8 mouse cellular contexts compared by ENCODE assay signal in the genomic region with DNA sequence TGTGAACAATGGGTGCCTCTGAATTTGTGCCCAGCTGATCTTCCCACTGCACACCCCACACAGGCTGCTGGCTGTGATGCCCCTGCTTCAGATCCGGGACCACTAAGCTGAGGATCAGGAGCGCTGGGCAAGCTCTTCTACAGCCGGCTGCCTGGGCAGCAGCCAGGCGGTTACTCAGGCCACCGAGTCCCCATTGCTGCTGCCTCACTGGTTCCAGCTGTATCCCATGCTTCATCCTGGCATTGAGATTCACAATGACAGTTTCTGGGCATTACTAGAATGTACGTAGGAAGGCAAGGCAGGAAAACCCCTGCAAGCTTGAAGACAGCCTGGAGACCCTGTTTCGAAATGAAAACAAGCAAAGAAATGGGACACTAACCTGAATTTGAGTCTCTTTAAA.
DNase-seq lines count a peak whose midpoint lies in the region; ATAC-seq and TF ChIP-seq lines count a peak whose summit lies in the region.

No protein-coding gene starts in this region.

- WGBS in midbrain, postnatal 0 days: 30% methylated on average over 7 of the region's 7 CpGs

- DNase-seq in embryo, embryonic 11 days: peak; percentile 44
- DNase-seq in embryo, embryonic 9.5 days (ENCODE audit: extremely low spot score): no peak
- peak; percentile 7 to 9 for DNase-seq in frontal cortex, postnatal 25 days (ENCODE audit: low spot score in 2 of 2)
- DNase-seq in left cerebral cortex, postnatal 4 days: peak; percentile 88
- DNase-seq in midbrain, postnatal 0 days (ENCODE audit: low spot score): peak; percentile 93
- no peak for DNase-seq in adrenal gland, postnatal 36 days
- no peak for DNase-seq in spleen, postnatal 4 days (ENCODE audit: low spot score in 2 of 2)

- no peaks in the 10 kb centered on the region for H3K36me3 ChIP-seq in E14TG2a.4 (ENCODE audit: insufficient read depth, low read length)
- no peaks in the 10 kb centered on the region for H3K36me3 ChIP-seq in midbrain, postnatal 0 days (ENCODE audit: insufficient read depth, low read length)

- 0 out of 2 replicates have a peak overlapping the region, but pooled peaks have one; percentile 67 for H3K4me3 ChIP-seq in E14TG2a.4 (replicated peaks; ENCODE audit: low read length)
- 0 out of 2 replicates have a peak overlapping the region, but pooled peaks have one; percentile 8 for H3K4me3 ChIP-seq in midbrain, postnatal 0 days (ENCODE audit: low read depth, low read length)

- TF ChIP-seq CTCF in E14TG2a.4 (conservative IDR thresholded peaks at IDR 0.05; ENCODE audit: low read length): no peak
- TF ChIP-seq CTCF in midbrain, postnatal 0 days (IDR thresholded peaks at IDR 0.05): no peak

- peak; percentile 68 for ATAC-seq in midbrain, postnatal 0 days (ENCODE audit: low FRiP score)

- intact Hi-C loops in left cerebral cortex, postnatal 4 days (cut with DNase I): no loop called here

- peaks cover 6% of the 10 kb centered on the region for H3K27me3 ChIP-seq in E14TG2a.4 (ENCODE audit: insufficient read depth, low read length)
- H3K27me3 ChIP-seq in midbrain, postnatal 0 days (ENCODE audit: insufficient read depth, low read length): no peaks in the 10 kb centered on the region

- H3K4me2 ChIP-seq in midbrain, postnatal 0 days (ENCODE audit: low read depth, low read length, poor library complexity, severe bottlenecking): peak overlapping the region; percentile 47

- H3K27ac ChIP-seq in midbrain, postnatal 0 days (ENCODE audit: low read depth, low read length): peak overlapping the region; percentile 92

- H3K9me3 ChIP-seq in E14TG2a.4 (ENCODE audit: low read length): peaks cover 11% of the 10 kb centered on the region; the same call in 1 of the 2 replicates
- H3K9me3 ChIP-seq in midbrain, postnatal 0 days (ENCODE audit: low read length): no peaks in the 10 kb centered on the region

- peaks cover 22% of the 10 kb centered on the region for H3K4me1 ChIP-seq in E14TG2a.4 (replicated peaks; ENCODE audit: low read depth, low read length)
- H3K4me1 ChIP-seq in midbrain, postnatal 0 days (ENCODE audit: insufficient read depth, low read length): peaks cover 10% of the 10 kb centered on the region; the same call in 1 of the 2 replicates

- peak overlapping the region; percentile 59 for H3K9ac ChIP-seq in midbrain, postnatal 0 days (replicated peaks; ENCODE audit: low read length, poor library complexity, severe bottlenecking)

Comparison
In these comparisons a context has a peak if more than half of its experiments do, and no peak if none do; other contexts are left out.
1. DNase-seq: peak in embryo, embryonic 11 days (single experiment), frontal cortex, postnatal 25 days (2 of 2), left cerebral cortex, postnatal 4 days (single experiment) and midbrain, postnatal 0 days (single experiment); none in embryo, embryonic 9.5 days (single experiment), adrenal gland, postnatal 36 days (0 of 2) and spleen, postnatal 4 days (0 of 2).